Mouse (Mus musculus): ENCODE measurements around the gene Hsd11b1. TPM values are rescaled to one million over a fixed set of nuclear protein-coding genes. Genes with fewer than 3 reads are reported as not detected.

Hsd11b1 gene
- polyA plus RNA-seq, 1 experiment from 2014 or later, result 0.09 TPM

DNA sequence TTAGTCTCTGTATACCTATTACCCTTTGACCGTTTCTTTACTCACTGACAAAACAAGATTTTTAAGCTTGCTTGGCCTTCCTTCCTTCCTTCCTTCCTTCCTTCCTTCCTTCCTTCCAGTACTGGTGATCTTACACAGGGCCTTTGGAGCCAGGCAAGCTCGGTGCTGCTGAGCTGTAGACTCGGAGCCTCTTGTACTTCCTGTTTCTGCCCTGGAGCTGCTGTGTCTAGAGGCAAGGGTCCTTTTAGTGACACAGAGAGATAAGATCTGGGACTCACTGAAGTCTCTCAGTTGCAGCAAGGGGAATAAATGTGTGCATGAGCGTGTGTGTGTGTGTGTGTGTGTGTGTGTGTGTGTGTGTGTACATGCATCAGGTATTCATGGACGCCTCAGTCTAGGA lies 32.9 kb downstream of the Hsd11b1 start:
- WGBS, result 81% methylated on average over 5 of the region's 5 CpGs

GRCm38 (mm10) chr1:193230531-193230930 lies 33.3 kb downstream of the Hsd11b1 start:
- H3K4me3 ChIP-seq, result no peak overlapping the region
- H3K4me1 ChIP-seq, result peaks cover 12% of the 10 kb centered on the region
- 86% methylated on average over 3 of the region's 3 CpGs for WGBS
- H3K27me3 ChIP-seq (ENCODE audit: low read depth, poor library complexity, severe bottlenecking), result peaks cover 53% of the 10 kb centered on the region
- DNase-seq (ENCODE audit: low spot score), result no peak
- H3K27ac ChIP-seq (replicated peaks), result no peak overlapping the region
- H3K36me3 ChIP-seq, result no peaks in the 10 kb centered on the region
- no peaks in the 10 kb centered on the region for H3K9me3 ChIP-seq (replicated peaks)

More for the DNA sequence above, 32.9 kb downstream of the Hsd11b1 start:
- H3K4me3 ChIP-seq, result no peak overlapping the region
- H3K9me3 ChIP-seq (replicated peaks), result no peaks in the 10 kb centered on the region
- peaks cover 12% of the 10 kb centered on the region for H3K4me1 ChIP-seq
- DNase-seq (ENCODE audit: low spot score), result no peak
- peaks cover 49% of the 10 kb centered on the region for H3K27me3 ChIP-seq (ENCODE audit: low read depth, poor library complexity, severe bottlenecking)
- H3K27ac ChIP-seq (replicated peaks), result no peak overlapping the region
- H3K36me3 ChIP-seq, result no peaks in the 10 kb centered on the region

GRCm38 (mm10) chr1:193229570-193229969 lies 34.3 kb downstream of the Hsd11b1 start:
- 95% methylated on average over 5 of the region's 5 CpGs for WGBS
- Histone ChIP-seq H3K4me3 (no peak overlapping the region), H3K9me3 (replicated peaks) (no peaks in the 10 kb centered on the region), H3K27ac (replicated peaks) (no peak overlapping the region), H3K27me3 (ENCODE audit: low read depth, poor library complexity, severe bottlenecking) (peaks cover 57% of the 10 kb centered on the region), H3K36me3 (no peaks in the 10 kb centered on the region), H3K4me1 (peaks cover 12% of the 10 kb centered on the region)
- no peak for DNase-seq (ENCODE audit: low spot score)

GRCm38 (mm10) chr1:193227537-193227936 lies 36.3 kb downstream of the Hsd11b1 start:
- Histone ChIP-seq H3K4me3 (no peak overlapping the region), H3K9me3 (replicated peaks) (no peaks in the 10 kb centered on the region), H3K4me1 (peaks cover 12% of the 10 kb centered on the region), H3K27me3 (ENCODE audit: low read depth, poor library complexity, severe bottlenecking) (peaks cover 58% of the 10 kb centered on the region), H3K27ac (replicated peaks) (no peak overlapping the region), H3K36me3 (no peaks in the 10 kb centered on the region)
- WGBS, result 73% methylated on average over 4 of the region's 4 CpGs
- DNase-seq (ENCODE audit: low spot score), result no peak

- no peak for DNase-seq (ENCODE audit: low spot score)
- peaks cover 12% of the 10 kb centered on the region for H3K4me1 ChIP-seq
- no peak overlapping the region for H3K27ac ChIP-seq (replicated peaks)
- H3K4me3 ChIP-seq, result no peak overlapping the region
- no peaks in the 10 kb centered on the region for H3K36me3 ChIP-seq
- peaks cover 53% of the 10 kb centered on the region for H3K27me3 ChIP-seq (ENCODE audit: low read depth, poor library complexity, severe bottlenecking)
- 63% methylated on average over 7 of the region's 7 CpGs for WGBS
- H3K9me3 ChIP-seq (replicated peaks), result no peaks in the 10 kb centered on the region
Measured at GRCm38 (mm10) chr1:193226724-193227522, 37.0 kb downstream of the Hsd11b1 start.

DNA sequence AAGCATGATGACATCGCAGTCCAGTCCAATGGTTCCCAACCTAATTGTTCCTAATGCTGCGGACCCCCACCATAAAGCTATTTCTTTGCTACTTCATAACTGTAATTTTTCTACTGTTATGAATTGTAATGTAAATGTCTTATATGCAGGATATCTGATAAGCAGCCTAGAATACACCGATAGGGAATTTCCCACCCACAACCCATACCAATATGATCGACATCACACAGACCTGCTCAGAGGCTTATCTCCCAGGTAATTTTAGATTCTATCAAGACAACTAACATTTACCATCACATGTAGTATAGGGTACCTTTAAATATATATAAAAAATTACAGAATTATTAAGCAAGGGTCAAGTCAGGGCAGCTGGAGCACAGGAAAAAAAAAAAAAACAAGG lies 37.8 kb downstream of the Hsd11b1 start:
- Histone ChIP-seq H3K9me3 (replicated peaks) (no peaks in the 10 kb centered on the region), H3K4me3 (no peak overlapping the region), H3K36me3 (no peaks in the 10 kb centered on the region), H3K27ac (replicated peaks) (no peak overlapping the region), H3K4me1 (peaks cover 12% of the 10 kb centered on the region), H3K27me3 (ENCODE audit: low read depth, poor library complexity, severe bottlenecking) (peaks cover 46% of the 10 kb centered on the region)
- no peak for DNase-seq (ENCODE audit: low spot score)
- WGBS, result 93% methylated on average over 4 of the region's 4 CpGs

DNA sequence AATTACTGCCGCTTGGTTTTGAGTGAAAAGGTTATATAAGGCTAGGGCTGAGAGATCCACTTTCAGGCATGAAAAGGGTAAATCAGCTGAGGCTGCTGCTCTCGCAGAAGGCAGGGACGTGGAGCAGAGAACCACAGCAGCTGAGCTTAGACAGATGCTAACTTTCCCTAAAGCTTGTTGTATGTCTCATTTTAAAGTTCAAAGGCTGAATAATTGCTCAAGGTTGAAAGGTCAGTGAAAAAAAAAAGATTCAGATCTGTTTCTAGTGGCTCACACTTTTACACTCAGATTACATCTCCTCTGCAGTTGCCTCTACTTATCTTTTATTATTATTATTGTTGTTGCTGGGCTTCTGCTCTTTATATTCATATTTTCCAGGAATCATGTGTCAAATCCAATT lies 38.3 kb downstream of the Hsd11b1 start:
- Histone ChIP-seq H3K27me3 (ENCODE audit: low read depth, poor library complexity, severe bottlenecking) (peaks cover 40% of the 10 kb centered on the region), H3K36me3 (no peaks in the 10 kb centered on the region), H3K4me1 (peaks cover 12% of the 10 kb centered on the region), H3K27ac (replicated peaks) (no peak overlapping the region), H3K4me3 (no peak overlapping the region), H3K9me3 (replicated peaks) (no peaks in the 10 kb centered on the region)
- no peak for DNase-seq (ENCODE audit: low spot score)
- WGBS, result 38% methylated on average over 3 of the region's 3 CpGs

- H3K27ac ChIP-seq (replicated peaks), result no peak overlapping the region
- 77% methylated on average over 5 of the region's 5 CpGs for WGBS
- H3K4me1 ChIP-seq, result no peaks in the 10 kb centered on the region
- H3K9me3 ChIP-seq (replicated peaks), result no peaks in the 10 kb centered on the region
- H3K4me3 ChIP-seq, result no peak overlapping the region
- peaks cover 14% of the 10 kb centered on the region for H3K27me3 ChIP-seq (ENCODE audit: low read depth, poor library complexity, severe bottlenecking)
- H3K36me3 ChIP-seq, result no peaks in the 10 kb centered on the region
- DNase-seq (ENCODE audit: low spot score), result no peak
Measured at GRCm38 (mm10) chr1:193220408-193220807, 43.5 kb downstream of the Hsd11b1 start.

DNA sequence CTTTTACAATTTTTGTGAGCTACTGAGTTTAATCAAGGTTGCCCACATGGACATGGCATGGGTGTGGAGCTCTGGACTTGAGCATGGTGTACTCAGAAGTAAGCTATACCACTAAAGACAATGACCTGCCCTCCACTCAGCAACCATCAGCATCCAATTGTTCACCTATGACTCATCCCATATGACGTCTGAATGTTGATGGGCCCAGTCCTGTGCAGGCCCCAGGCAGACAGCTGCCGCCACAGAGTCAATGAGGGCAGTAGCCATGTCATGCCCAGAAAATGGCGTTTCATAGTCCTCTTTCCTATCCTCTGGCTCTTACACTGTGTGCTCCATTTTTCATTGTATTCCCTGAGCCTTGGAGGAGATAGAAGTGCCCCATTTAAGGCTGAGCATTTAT lies 47.9 kb downstream of the Hsd11b1 start:
- Histone ChIP-seq H3K27me3 (ENCODE audit: low read depth, poor library complexity, severe bottlenecking) (no peaks in the 10 kb centered on the region), H3K4me1 (no peaks in the 10 kb centered on the region), H3K36me3 (no peaks in the 10 kb centered on the region), H3K27ac (replicated peaks) (no peak overlapping the region), H3K4me3 (no peak overlapping the region), H3K9me3 (replicated peaks) (no peaks in the 10 kb centered on the region)
- WGBS, result 82% methylated on average over 3 of the region's 3 CpGs
- DNase-seq (ENCODE audit: low spot score), result no peak

DNA sequence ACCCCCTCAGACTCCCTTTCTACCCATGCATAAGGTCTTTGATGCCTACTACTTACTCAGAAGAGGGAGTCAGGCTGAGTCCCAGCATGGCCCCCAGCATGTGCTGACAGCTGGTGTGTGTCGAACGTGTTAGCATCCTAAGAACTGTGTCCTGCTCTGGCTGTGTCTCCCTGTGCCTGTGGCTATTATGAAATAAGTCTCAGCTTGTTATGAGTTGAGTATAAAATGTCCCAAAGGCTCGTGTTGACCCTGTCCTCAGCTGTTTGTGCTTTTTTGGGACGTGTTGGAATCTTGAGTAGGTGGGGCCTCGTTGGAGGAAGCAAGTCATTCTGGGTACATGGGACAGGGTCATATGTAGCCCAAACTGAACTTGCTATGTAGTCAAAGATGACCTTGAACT lies 49.8 kb downstream of the Hsd11b1 start:
- H3K9me3 ChIP-seq (replicated peaks), result no peaks in the 10 kb centered on the region
- H3K27ac ChIP-seq (replicated peaks), result no peak overlapping the region
- H3K27me3 ChIP-seq (ENCODE audit: low read depth, poor library complexity, severe bottlenecking), result no peaks in the 10 kb centered on the region
- no peak overlapping the region for H3K4me3 ChIP-seq
- WGBS, result 87% methylated on average over 5 of the region's 5 CpGs
- H3K36me3 ChIP-seq, result no peaks in the 10 kb centered on the region
- DNase-seq (ENCODE audit: low spot score), result no peak
- no peaks in the 10 kb centered on the region for H3K4me1 ChIP-seq

DNA sequence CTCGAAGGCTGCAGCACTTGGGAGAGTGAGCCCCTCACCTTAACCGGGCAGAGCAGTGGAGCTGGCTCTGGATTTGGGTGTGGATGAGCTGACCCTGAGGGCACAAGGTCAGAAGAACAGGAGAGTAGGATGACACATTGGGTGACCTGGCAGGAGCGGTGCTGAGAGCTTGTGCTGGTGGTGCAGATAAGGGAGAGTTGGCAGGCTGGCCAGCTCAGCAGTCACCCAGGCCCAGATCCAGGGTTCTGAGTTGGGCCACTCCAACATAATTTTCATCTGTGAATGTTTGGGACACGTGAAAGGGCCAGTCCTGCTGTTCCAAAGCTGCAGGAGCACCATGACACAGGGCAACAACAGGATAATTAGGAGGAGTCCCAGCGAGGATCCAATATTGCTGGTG lies 52.5 kb downstream of the Hsd11b1 start:
- no peaks in the 10 kb centered on the region for H3K4me1 ChIP-seq
- DNase-seq (ENCODE audit: low spot score), result no peak
- no peaks in the 10 kb centered on the region for H3K27me3 ChIP-seq (ENCODE audit: low read depth, poor library complexity, severe bottlenecking)
- H3K27ac ChIP-seq (replicated peaks), result no peak overlapping the region
- 74% methylated on average over 5 of the region's 5 CpGs for WGBS
- H3K36me3 ChIP-seq, result no peaks in the 10 kb centered on the region
- no peak overlapping the region for H3K4me3 ChIP-seq
- H3K9me3 ChIP-seq (replicated peaks), result no peaks in the 10 kb centered on the region

- no peaks in the 10 kb centered on the region for H3K9me3 ChIP-seq (replicated peaks)
- no peaks in the 10 kb centered on the region for H3K36me3 ChIP-seq
- no peak overlapping the region for H3K4me3 ChIP-seq
- H3K27me3 ChIP-seq (ENCODE audit: low read depth, poor library complexity, severe bottlenecking), result no peaks in the 10 kb centered on the region
- H3K4me1 ChIP-seq, result no peaks in the 10 kb centered on the region
- H3K27ac ChIP-seq (replicated peaks), result no peak overlapping the region
- WGBS, result 47% methylated on average over 2 of the region's 2 CpGs
- DNase-seq (ENCODE audit: low spot score), result peak; percentile 24
Measured at GRCm38 (mm10) chr1:193208178-193208577, 55.7 kb downstream of the Hsd11b1 start.

GRCm38 (mm10) chr1:193207503-193207902 lies 56.4 kb downstream of the Hsd11b1 start, which contains the start of gene Lamb3:
TSS of gene Lamb3 (plus strand) at chr1:193207699.
- no peaks in the 10 kb centered on the region for H3K9me3 ChIP-seq (replicated peaks)
- WGBS, result 84% methylated on average over 3 of the region's 3 CpGs
- no peak within 1 kb of the TSS for H3K27ac ChIP-seq (replicated peaks)
- DNase-seq (ENCODE audit: low spot score), result no peak
- H3K4me1 ChIP-seq, result no peaks in the 10 kb centered on the region
- H3K27me3 ChIP-seq (ENCODE audit: low read depth, poor library complexity, severe bottlenecking), result no peaks in the 10 kb centered on the region
- no peak within 1 kb of the TSS for H3K4me3 ChIP-seq
- H3K36me3 ChIP-seq, result no peaks in the 10 kb centered on the region

All from midbrain, embryonic 10.5 days (tissue).